Mouse (Mus musculus) spleen, postnatal 10 days (tissue): ENCODE results near the gene Zbtb12.
A peak's percentile ranks its signal among the peaks of the same experiment; 100 is the strongest.
"Not testable (repeated sequence)": the region's sequence is repeated elsewhere in the genome, so short reads cannot be mapped to it uniquely, and the experiment has no call there.

Source experiments
- DNase-seq, 2 experiments: peaks; one replicate each; pipeline ENCODE4 v3.0.0; 2021 to 2022; ENCODE audit warnings: low spot score in 2 of 2

Zbtb12 gene

GRCm38 (mm10) chr17:34879336-34879879, at the start of gene Zbtb12:
Gene Zbtb12, plus strand, starts transcription at chr17:34879483.
- no peak for DNase-seq

- DNase-seq, result not testable (repeated sequence)
Measured at GRCm38 (mm10) chr17:34830776-34831175, 48.5 kb upstream of the Zbtb12 start.

GRCm38 (mm10) chr17:34836155-34836855, 43.0 kb upstream of the Zbtb12 start:
- DNase-seq, result no peak

GRCm38 (mm10) chr17:34836856-34837221, 42.4 kb upstream of the Zbtb12 start, which contains the start of the genes Stk19 and Dxo:
Gene Stk19, minus strand, starts transcription at chr17:34836945.
Gene Dxo, plus strand, starts transcription at chr17:34837019.
- peak; percentile 89 to 96 for DNase-seq

GRCm38 (mm10) chr17:34837464-34838324, 41.6 kb upstream of the Zbtb12 start:
- peak in 1 of 2 experiments; percentile 31 for DNase-seq

GRCm38 (mm10) chr17:34838785-34839184, 40.5 kb upstream of the Zbtb12 start:
- no peak for DNase-seq

- no peak for DNase-seq
Measured at GRCm38 (mm10) chr17:34840736-34841307, 38.5 kb upstream of the Zbtb12 start.

GRCm38 (mm10) chr17:34844884-34845283, 34.4 kb upstream of the Zbtb12 start:
- DNase-seq, result no peak

- no peak for DNase-seq
Measured at GRCm38 (mm10) chr17:34847192-34847591, 32.1 kb upstream of the Zbtb12 start.

GRCm38 (mm10) chr17:34847615-34848014, 31.7 kb upstream of the Zbtb12 start:
- no peak for DNase-seq

- DNase-seq, result peak; percentile 96 to 99
Measured at GRCm38 (mm10) chr17:34849722-34850516, 29.4 kb upstream of the Zbtb12 start, which contains the start of the genes Skiv2l and Nelfe. Gene Skiv2l, minus strand, starts transcription at chr17:34850210. Gene Nelfe, plus strand, starts transcription at chr17:34850391.

- no peak for DNase-seq
Measured at GRCm38 (mm10) chr17:34850517-34851125, 28.7 kb upstream of the Zbtb12 start.

GRCm38 (mm10) chr17:34853511-34853910, 25.8 kb upstream of the Zbtb12 start:
- DNase-seq, result no peak

GRCm38 (mm10) chr17:34854761-34855160, 24.5 kb upstream of the Zbtb12 start:
- DNase-seq, result no peak

- DNase-seq, result peak; percentile 19 to 72
Measured at GRCm38 (mm10) chr17:34855825-34856224, 23.5 kb upstream of the Zbtb12 start.

GRCm38 (mm10) chr17:34858670-34859069, 20.6 kb upstream of the Zbtb12 start:
- DNase-seq, result no peak

GRCm38 (mm10) chr17:34860514-34860913, 18.8 kb upstream of the Zbtb12 start:
- no peak for DNase-seq

GRCm38 (mm10) chr17:34861704-34862415, 17.4 kb upstream of the Zbtb12 start:
- no peak for DNase-seq

- no peak for DNase-seq
Measured at GRCm38 (mm10) chr17:34862416-34863081, 16.7 kb upstream of the Zbtb12 start, which contains the start of gene Cfb. Gene Cfb, minus strand, starts transcription at chr17:34862518.
